Mouse (Mus musculus) hindbrain, postnatal 0 days (tissue): Measurements from ENCODE around the gene Pth2. TPM values are rescaled to one million over a fixed set of nuclear protein-coding genes. Genes with fewer than 3 reads are reported as not detected.

ENCODE experiments used
- ATAC-seq: fragments of 200-750 bp; cut with Nextera tagmentation; 2 replicates; pipeline ENCODE4 v1.8.0; 2017; ENCODE audit warnings: mild to moderate bottlenecking, moderate TSS enrichment, moderate library complexity
- DNase-seq: peaks from one replicate; pipeline ENCODE4 v3.0.0-alpha.2; 2015; ENCODE audit warnings: low spot score
- H3K27ac ChIP-seq: fragments of 300-500 bp; sonication (generic); 2 replicates; pipeline ENCODE4 v1.5.1; 2014; ENCODE audit warnings: mild to moderate bottlenecking
- H3K27me3 ChIP-seq: fragments of 300-500 bp; sonication (generic); 2 replicates; pipeline ENCODE4 v1.6.1; 2014; ENCODE audit warnings: low read length, mixed read lengths; ENCODE audit not compliant: insufficient read depth
- H3K36me3 ChIP-seq: fragments of 300-500 bp; sonication (generic); 2 replicates; pipeline ENCODE4 v1.6.1; 2014; ENCODE audit warnings: low read length, mixed read lengths; ENCODE audit not compliant: insufficient read depth
- H3K4me1 ChIP-seq: fragments of 300-500 bp; sonication (generic); 2 replicates; pipeline ENCODE4 v1.6.1; 2014; ENCODE audit warnings: antibody characterized with exemption, low read length, mixed read lengths; ENCODE audit not compliant: insufficient read depth
- H3K4me2 ChIP-seq: fragments of 300-500 bp; sonication (generic); 2 replicates; pipeline ENCODE4 v1.6.1; 2014; ENCODE audit warnings: low read depth, mild to moderate bottlenecking, low read length, moderate library complexity, mixed read lengths
- H3K4me3 ChIP-seq: fragments of 300-500 bp; sonication (generic); 2 replicates; pipeline ENCODE4 v1.5.1; 2014; ENCODE audit warnings: low read length
- H3K9ac ChIP-seq: fragments of 300-500 bp; sonication (generic); replicated peaks from 2 replicates; pipeline ENCODE4 v1.6.1; 2014; ENCODE audit warnings: mild to moderate bottlenecking, low read length, moderate library complexity, mixed read lengths
- H3K9me3 ChIP-seq: fragments of 300-500 bp; sonication (generic); 2 replicates; pipeline ENCODE4 v1.6.1; 2016; ENCODE audit warnings: low read length, mixed read lengths
- CTCF ChIP-seq: IDR thresholded peaks from 2 replicates; pipeline ENCODE4 v1.5.1; 2016; ENCODE audit warnings: antibody characterized with exemption, control low read depth, low read depth
- WGBS: fragments of 180-500 bp; shearing (Covaris S2); extraction: QIAGEN DNeasy Blood & Tissue Kit; methylation state at CpG from one replicate; pipeline ENCODE4 v1.1.7; 2014; 5-methylcytosine and 5-hydroxymethylcytosine counted together
- polyA plus RNA-seq: library from polyadenylated mRNA; unstranded; fragments of >200 nt; fragmentation: Nextera tagmentation; extraction: Ambion mirVana; gene quantifications from 2 replicates; pipeline ENCODE4 v1.2.1, GENCODE M21; 2015
- total RNA-seq: library from RNA; depleted of rRNA; stranded (reverse); fragments of >200 nt; gene quantifications from 2 replicates; pipeline ENCODE4 v1.2.3, GENCODE M21; 2014; rRNA removed

Gene Pth2
- total RNA-seq (not detected in 2 replicates), polyA plus RNA-seq (1.1 and 2.1 TPM in 2 replicates)

DNA sequence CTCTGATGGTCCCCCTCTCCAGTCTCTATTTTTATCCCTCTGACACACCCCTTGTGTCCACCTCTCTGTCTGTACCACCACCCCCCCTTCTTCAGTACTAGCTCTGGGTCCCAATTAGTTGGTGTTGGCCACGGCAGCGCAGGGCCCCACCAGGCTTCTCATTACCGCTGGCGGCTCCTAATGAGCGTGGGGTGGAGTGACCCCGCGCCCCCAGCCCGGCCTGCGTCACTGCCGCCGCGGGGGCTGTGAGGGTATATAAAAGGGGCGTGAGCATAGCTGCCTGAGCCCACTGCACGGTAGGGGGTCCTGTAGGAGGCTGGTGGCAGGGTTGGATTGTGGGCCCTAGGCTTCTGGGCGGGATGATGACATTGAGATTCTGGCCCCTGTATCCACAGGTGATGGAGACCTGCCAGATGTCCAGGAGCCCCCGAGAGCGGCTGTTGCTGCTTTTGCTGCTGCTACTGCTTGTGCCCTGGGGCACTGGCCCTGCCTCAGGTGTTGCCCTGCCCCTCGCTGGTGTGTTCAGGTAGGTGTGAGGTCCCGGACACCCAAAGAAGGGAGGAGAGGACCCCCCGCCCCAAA is at the start of gene Pth2:
Gene Pth2, plus strand, starts transcription at position 100 of the 582 bp plus-strand sequence.
- WGBS: 24% methylated on average over 20 of the region's 20 CpGs
- TF ChIP-seq CTCF: no peak
- Histone ChIP-seq H3K27me3 (peaks cover 85% of the 10 kb centered on the region), H3K4me2 (peak within 1 kb of the TSS; percentile 55), H3K4me1 (no peaks in the 10 kb centered on the region), H3K27ac (no peak within 1 kb of the TSS), H3K9ac (no peak within 1 kb of the TSS), H3K36me3 (no peaks in the 10 kb centered on the region), H3K4me3 (peak within 1 kb of the TSS; percentile 31), H3K9me3 (no peaks in the 10 kb centered on the region)
- ATAC-seq (no peak), DNase-seq (no peak)

DNA sequence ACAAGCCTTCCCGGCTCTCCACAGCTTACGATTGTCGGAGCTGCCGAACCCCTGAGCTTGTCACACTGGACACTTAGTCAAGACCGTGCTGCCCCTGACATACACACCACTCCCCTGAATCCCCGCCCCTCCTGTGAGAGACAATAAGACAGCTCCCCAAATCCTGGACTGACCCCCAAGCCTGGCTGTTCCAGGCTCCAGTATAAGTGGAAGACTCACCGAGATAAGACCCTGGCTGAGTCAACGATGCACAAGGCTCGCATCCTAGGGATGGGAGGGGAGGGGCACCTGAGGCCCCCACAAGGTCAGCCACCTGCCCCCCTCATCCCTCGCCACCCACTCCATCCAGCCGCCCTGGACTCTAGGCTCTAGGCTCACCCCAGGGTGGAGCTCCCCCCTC is 48.9 kb upstream of the Pth2 start:
- no peak for ATAC-seq
- Histone ChIP-seq H3K27me3 (no peaks in the 10 kb centered on the region), H3K27ac (no peak overlapping the region), H3K9ac (no peak overlapping the region), H3K9me3 (no peaks in the 10 kb centered on the region), H3K4me3 (no peak overlapping the region), H3K36me3 (peaks cover 5% of the 10 kb centered on the region; the same call in 1 of the 2 replicates), H3K4me1 (0 out of 2 replicates have a peak, but pooled peaks cover 7% of the 10 kb centered on the region), H3K4me2 (no peak overlapping the region)
- 79% methylated on average over 11 of the region's 11 CpGs for WGBS
- no peak for TF ChIP-seq CTCF
- no peak for DNase-seq

GRCm38 (mm10) chr7:45133446-45134159 is 47.2 kb upstream of the Pth2 start:
- Histone ChIP-seq H3K9ac (no peak overlapping the region), H3K4me3 (no peak overlapping the region), H3K4me2 (no peak overlapping the region), H3K9me3 (no peaks in the 10 kb centered on the region), H3K27ac (no peak overlapping the region), H3K36me3 (no peaks in the 10 kb centered on the region), H3K4me1 (no peaks in the 10 kb centered on the region), H3K27me3 (no peaks in the 10 kb centered on the region)
- no peak for DNase-seq
- 69% methylated on average over 8 of the region's 8 CpGs for WGBS
- peak; percentile 16; the same call in 1 of the 2 replicates for TF ChIP-seq CTCF
- ATAC-seq: no peak

GRCm38 (mm10) chr7:45134544-45135026 is 46.2 kb upstream of the Pth2 start:
- no peak for DNase-seq
- Histone ChIP-seq H3K4me2 (no peak overlapping the region), H3K4me3 (no peak overlapping the region), H3K27me3 (no peaks in the 10 kb centered on the region), H3K9ac (no peak overlapping the region), H3K4me1 (no peaks in the 10 kb centered on the region), H3K36me3 (no peaks in the 10 kb centered on the region), H3K27ac (no peak overlapping the region), H3K9me3 (no peaks in the 10 kb centered on the region)
- WGBS: 17% methylated on average over 11 of the region's 12 CpGs
- no peak for ATAC-seq
- no peak for TF ChIP-seq CTCF

GRCm38 (mm10) chr7:45135370-45135769 is 45.4 kb upstream of the Pth2 start:
- no peak overlapping the region for H3K4me3 ChIP-seq
- H3K4me2 ChIP-seq: peak overlapping the region; percentile 67; the same call in 1 of the 2 replicates
- ATAC-seq (no peak), DNase-seq (no peak)
- H3K4me1 ChIP-seq: no peaks in the 10 kb centered on the region
- no peaks in the 10 kb centered on the region for H3K36me3 ChIP-seq
- no peak overlapping the region for H3K27ac ChIP-seq
- no peak for TF ChIP-seq CTCF
- no peak overlapping the region for H3K9ac ChIP-seq
- H3K27me3 ChIP-seq: no peaks in the 10 kb centered on the region
- WGBS: 73% methylated on average over 3 of the region's 3 CpGs
- no peaks in the 10 kb centered on the region for H3K9me3 ChIP-seq

DNA sequence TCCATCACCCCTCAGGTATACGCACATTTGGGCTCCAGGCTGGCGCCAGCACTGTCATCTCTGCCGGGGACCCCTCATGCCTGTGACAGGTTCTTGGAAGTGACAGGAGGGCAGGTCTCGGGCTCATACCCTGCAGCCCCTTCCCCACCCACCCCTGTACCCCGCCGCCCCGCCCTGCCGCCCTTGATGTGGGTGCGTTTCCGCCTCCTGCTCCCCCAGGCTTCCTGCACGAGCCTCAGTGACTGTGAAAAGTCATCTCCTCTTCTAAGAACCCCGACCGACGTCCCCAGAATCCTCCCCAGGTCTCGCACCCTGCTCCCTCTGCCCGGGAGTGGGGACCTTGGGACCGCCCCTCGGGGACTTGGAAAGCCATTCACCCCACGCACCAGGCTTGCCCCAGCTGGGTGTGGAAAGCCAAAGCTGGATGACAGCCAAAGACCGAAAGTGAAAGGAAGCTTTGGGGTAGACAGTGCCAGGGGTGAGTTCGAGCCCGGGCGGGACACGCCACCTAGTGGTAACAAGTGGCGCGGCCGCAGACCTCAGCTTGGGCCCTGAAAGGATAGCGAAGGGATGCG is 44.7 kb upstream of the Pth2 start, which contains the start of the genes Gm45713 and Flt3l:
Gene Gm45713, minus strand, starts transcription at position 239 of the 575 bp plus-strand sequence.
Gene Flt3l, minus strand, starts transcription at position 440 of the 575 bp plus-strand sequence.
- peak; percentile 97 for TF ChIP-seq CTCF
- Histone ChIP-seq H3K9ac (peak within 1 kb of the TSS; percentile 51), H3K9me3 (no peaks in the 10 kb centered on the region), H3K27me3 (no peaks in the 10 kb centered on the region), H3K27ac (no peak within 1 kb of the TSS), H3K4me3 (peak within 1 kb of the TSS; percentile 46), H3K36me3 (no peaks in the 10 kb centered on the region), H3K4me2 (peak within 1 kb of the TSS; percentile 67), H3K4me1 (no peaks in the 10 kb centered on the region)
- peak; percentile 91 for DNase-seq
- 5% methylated on average over 29 of the region's 29 CpGs for WGBS
- peak; percentile 85 for ATAC-seq
